Mouse (Mus musculus): Measurements from ENCODE around the gene Hcst. TPM values are rescaled to one million over a fixed set of nuclear protein-coding genes. Genes with fewer than 3 reads are reported as not detected.

The Hcst gene
- polyA plus RNA-seq, 1 experiment from 2014 or later, result 2.0 TPM

DNA sequence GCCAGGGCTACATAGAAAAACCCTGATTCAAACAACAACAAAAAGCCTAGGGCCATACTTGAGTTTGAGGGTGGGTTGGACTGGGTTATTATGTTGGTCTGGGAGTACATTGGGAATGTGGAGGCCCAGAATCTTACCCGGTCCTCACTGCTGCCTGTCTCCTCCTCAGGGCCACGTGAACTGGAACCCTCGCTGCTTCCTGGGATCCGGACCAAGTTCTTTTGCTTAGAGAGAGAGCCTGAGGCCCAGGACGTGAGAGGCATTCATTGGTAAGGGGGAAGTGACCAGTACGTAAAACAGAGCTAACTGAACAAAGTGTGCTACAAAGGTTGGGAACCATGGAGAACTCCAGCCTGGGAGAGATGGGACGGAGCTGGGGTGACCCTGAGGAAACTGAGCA lies 30.6 kb upstream of the Hcst start:
- peaks cover 38% of the 10 kb centered on the region for H3K27me3 ChIP-seq (replicated peaks)
- no peak overlapping the region for H3K4me2 ChIP-seq
- H3K36me3 ChIP-seq, result no peaks in the 10 kb centered on the region
- 73% methylated on average over 7 of the region's 7 CpGs for WGBS
- no peak for ATAC-seq (ENCODE audit: insufficient read depth, low FRiP score, low read depth)
- H3K9ac ChIP-seq, result no peak overlapping the region
- H3K4me3 ChIP-seq (replicated peaks), result no peak overlapping the region
- peaks cover 9% of the 10 kb centered on the region; the same call in 1 of the 2 replicates for H3K4me1 ChIP-seq
- H3K9me3 ChIP-seq, result no peaks in the 10 kb centered on the region
- no peak overlapping the region for H3K27ac ChIP-seq

DNA sequence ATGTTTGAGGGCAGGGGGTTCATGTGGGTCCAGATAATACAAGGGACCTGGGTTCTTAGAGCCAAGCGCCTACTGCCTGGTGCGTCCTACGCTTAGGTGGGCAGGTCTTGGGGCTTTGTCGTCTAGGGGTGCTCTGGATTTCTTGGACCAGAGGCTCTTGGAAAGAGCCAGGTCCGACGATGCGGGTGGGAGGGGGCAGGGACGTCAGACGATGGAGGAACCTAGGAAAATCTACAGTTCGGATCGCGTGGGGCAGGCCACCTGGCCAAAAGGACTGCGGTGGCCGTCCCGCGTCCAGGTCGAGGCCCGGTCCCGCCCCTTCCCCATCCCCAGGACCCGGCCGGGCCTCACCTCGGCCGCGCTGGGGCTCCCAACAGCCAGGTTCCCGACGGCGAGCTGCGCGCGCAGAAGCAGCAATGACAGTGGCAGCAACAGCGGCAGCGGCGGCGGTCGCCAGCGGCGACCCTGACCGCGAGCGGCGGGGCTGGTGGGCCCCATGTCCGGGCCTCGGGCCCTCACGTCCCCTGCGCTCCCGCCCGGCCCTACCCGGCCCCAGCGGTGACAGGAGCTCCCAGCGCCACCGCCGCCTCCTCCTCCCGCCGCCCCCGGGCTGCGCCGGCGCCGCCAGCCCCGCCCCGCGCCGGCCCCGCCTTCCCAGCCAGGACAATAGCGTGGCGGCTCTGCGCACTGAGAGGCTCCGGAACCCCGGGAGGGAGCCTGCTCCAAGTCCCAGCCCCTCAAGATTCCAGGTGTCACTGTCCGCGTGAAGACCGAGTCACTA lies 25.5 kb upstream of the Hcst start, which contains the start of gene Aplp1:
TSS of gene Aplp1 (minus strand) at position 565 of the 781 bp plus-strand sequence.
- Histone ChIP-seq H3K4me3 (replicated peaks) (peak within 1 kb of the TSS; percentile 65), H3K36me3 (no peaks in the 10 kb centered on the region), H3K27me3 (replicated peaks) (peaks cover 20% of the 10 kb centered on the region; the same call in 1 of the 2 replicates), H3K9ac (peak within 1 kb of the TSS; percentile 48), H3K9me3 (no peaks in the 10 kb centered on the region), H3K4me1 (peaks cover 13% of the 10 kb centered on the region), H3K27ac (no peak within 1 kb of the TSS), H3K4me2 (peak within 1 kb of the TSS; percentile 95)
- ATAC-seq (ENCODE audit: insufficient read depth, low FRiP score, low read depth), result peak; percentile 67; the same call in 1 of the 2 replicates
- under 1% methylated on average over 71 of the region's 72 CpGs for WGBS

DNA sequence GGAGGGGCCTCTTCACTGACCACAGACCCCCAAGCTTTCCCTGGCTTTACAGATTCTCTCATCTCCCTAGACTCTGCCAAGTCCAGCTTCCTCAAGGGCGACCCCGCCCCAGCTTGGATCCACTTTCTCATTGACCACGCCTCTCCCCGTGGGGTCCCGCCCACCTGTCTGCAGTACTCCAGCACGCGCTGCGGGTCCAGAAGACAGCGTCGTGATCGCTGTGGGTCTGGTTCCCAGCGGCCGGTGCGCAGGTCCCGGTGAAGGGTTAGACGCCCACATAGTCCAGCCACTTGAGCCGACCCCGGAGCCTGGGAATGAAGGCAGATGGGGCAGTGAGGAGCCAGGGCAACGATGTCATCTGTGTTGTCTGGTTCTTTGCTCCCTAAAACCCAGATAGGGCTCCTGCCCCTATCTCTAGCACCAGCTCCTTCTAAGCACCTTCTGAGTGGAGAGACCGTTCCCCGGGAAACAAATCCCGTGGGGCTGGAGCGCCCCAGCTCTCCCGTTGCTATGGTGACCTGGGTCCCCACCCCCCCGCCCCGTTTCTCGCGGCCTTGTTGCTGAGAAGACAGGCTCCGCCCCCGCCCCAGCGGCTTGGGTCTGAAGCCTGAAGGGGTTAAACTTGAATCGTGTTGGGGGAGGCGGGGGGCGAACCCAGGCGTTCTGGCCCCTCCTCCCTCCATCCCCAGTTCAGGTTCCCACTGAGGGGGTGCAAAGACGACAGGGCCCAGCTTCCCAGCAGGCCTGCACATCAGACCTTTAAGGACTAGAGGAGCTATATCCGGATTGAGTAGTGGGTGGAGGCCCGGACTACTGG lies 24.7 kb upstream of the Hcst start:
- under 1% methylated on average over 38 of the region's 38 CpGs for WGBS
- ATAC-seq (ENCODE audit: insufficient read depth, low FRiP score, low read depth), result peak; percentile 45; the same call in 1 of the 2 replicates

DNA sequence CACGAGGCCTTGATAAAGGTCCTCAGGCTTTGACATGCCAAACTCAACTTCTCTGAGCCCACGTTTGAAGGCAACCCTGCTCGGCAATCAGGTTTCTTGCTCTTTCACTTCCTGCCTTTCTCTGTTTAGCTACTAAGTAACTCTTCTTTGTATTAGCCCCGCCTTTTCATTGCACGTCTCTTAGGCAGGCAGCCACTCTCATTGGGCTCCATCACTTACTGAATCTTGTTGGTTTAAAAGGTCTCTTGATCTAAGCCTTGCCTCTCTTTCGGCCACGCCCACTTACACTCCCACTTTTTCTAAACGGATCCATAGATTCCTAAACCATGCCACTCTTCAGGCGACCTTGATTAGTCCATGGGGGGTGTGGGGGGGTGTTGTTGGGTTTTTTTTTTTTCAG lies 24.0 kb upstream of the Hcst start:
- ATAC-seq (ENCODE audit: insufficient read depth, low FRiP score, low read depth), result no peak
- peak overlapping the region; percentile 65; the same call in 1 of the 2 replicates for H3K4me3 ChIP-seq (replicated peaks)

More for the DNA sequence above, 24.7 kb upstream of the Hcst start:
- no peak overlapping the region for H3K27ac ChIP-seq
- no peaks in the 10 kb centered on the region for H3K36me3 ChIP-seq
- H3K27me3 ChIP-seq (replicated peaks), result peaks cover 20% of the 10 kb centered on the region; the same call in 1 of the 2 replicates
- peak overlapping the region; percentile 65 for H3K4me3 ChIP-seq (replicated peaks)
- peaks cover 13% of the 10 kb centered on the region for H3K4me1 ChIP-seq
- 0 out of 2 replicates have a peak overlapping the region, but pooled peaks have one; percentile 9 for H3K9ac ChIP-seq
- no peaks in the 10 kb centered on the region for H3K9me3 ChIP-seq
- H3K4me2 ChIP-seq, result peak overlapping the region; percentile 95

DNA sequence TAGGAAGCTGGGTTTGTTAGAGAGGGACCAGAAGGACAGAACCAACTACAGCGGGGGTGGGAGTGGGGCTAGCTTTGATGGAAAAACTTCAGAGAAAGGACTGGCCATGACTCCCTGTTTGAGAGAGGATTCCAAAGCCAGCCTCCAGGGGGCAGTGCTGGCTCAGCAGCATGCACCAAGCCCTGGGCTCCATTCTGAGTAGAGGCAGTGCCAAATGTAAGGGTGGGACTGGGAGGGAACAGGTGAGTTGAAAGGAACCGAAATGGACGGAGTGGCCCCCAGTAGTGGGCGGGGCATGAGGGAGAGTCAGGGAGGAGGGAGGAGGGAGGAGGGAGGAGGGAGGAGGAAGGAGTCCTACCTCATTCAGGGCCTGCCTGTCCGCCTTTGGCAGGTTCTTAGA lies 21.0 kb upstream of the Hcst start:
- Histone ChIP-seq H3K36me3 (no peaks in the 10 kb centered on the region), H3K27me3 (replicated peaks) (peaks cover 19% of the 10 kb centered on the region), H3K9ac (no peak overlapping the region), H3K27ac (no peak overlapping the region), H3K4me3 (replicated peaks) (no peak overlapping the region), H3K4me1 (peaks cover 13% of the 10 kb centered on the region), H3K9me3 (no peaks in the 10 kb centered on the region), H3K4me2 (no peak overlapping the region)
- ATAC-seq (ENCODE audit: insufficient read depth, low FRiP score, low read depth), result no peak
- 16% methylated on average over 5 of the region's 5 CpGs for WGBS

More for the DNA sequence above, 24.0 kb upstream of the Hcst start:
- Histone ChIP-seq H3K4me2 (peak overlapping the region; percentile 95), H3K27me3 (replicated peaks) (peaks cover 20% of the 10 kb centered on the region; the same call in 1 of the 2 replicates), H3K9me3 (no peaks in the 10 kb centered on the region), H3K27ac (no peak overlapping the region), H3K36me3 (no peaks in the 10 kb centered on the region), H3K9ac (no peak overlapping the region), H3K4me1 (peaks cover 13% of the 10 kb centered on the region)
- 19% methylated on average over 9 of the region's 9 CpGs for WGBS

DNA sequence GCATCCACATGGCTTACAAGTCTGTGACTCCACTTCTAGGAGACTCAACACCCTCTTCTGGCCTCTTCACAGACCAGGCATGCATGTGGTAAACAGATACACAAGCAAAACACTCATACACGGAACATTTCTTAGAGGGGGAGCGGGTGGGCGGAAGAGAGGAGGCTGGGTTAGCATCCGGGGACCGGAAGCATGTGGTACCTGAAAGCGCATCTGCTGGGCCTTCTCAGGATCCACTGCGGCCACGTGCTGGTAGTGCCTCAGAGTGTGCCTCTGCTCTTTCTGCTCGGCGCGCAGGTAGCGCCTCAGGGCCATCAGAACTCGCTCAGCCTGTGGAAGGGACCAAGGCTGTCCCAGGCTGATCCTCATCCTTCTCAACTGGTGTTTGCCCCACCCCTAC lies 20.1 kb upstream of the Hcst start:
- H3K36me3 ChIP-seq, result no peaks in the 10 kb centered on the region
- H3K27me3 ChIP-seq (replicated peaks), result peaks cover 16% of the 10 kb centered on the region
- no peak overlapping the region for H3K4me2 ChIP-seq
- ATAC-seq (ENCODE audit: insufficient read depth, low FRiP score, low read depth), result no peak
- H3K9ac ChIP-seq, result no peak overlapping the region
- no peak overlapping the region for H3K4me3 ChIP-seq (replicated peaks)
- 79% methylated on average over 13 of the region's 13 CpGs for WGBS
- no peaks in the 10 kb centered on the region for H3K9me3 ChIP-seq
- peaks cover 8% of the 10 kb centered on the region for H3K4me1 ChIP-seq
- H3K27ac ChIP-seq, result no peak overlapping the region

DNA sequence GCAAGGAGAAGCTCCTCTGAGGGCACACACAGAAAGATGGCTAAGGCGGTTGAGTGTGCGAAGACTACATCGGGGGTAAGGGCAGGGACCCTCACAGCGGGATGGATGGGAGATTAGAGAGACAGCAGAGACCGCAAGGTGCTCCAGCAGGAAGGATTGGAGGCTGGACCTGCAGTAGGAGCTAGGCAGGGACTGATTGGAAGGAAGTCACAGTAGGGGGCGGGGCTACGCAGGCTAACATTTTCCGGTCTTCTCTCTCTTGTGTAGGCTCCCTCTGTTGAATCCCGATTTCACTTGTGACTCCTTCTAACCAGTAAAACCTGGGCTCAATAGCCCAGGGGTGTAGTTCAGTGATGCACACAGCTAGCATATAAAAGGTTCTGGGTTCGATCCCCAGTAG lies 17.2 kb upstream of the Hcst start:
- Histone ChIP-seq H3K9ac (no peak overlapping the region), H3K4me3 (replicated peaks) (no peak overlapping the region), H3K36me3 (no peaks in the 10 kb centered on the region), H3K9me3 (no peaks in the 10 kb centered on the region), H3K4me2 (no peak overlapping the region), H3K4me1 (no peaks in the 10 kb centered on the region), H3K27me3 (replicated peaks) (peaks cover 4% of the 10 kb centered on the region; the same call in 1 of the 2 replicates), H3K27ac (no peak overlapping the region)
- no peak for ATAC-seq (ENCODE audit: insufficient read depth, low FRiP score, low read depth)
- WGBS, result 22% methylated on average over 10 of the region's 10 CpGs

DNA sequence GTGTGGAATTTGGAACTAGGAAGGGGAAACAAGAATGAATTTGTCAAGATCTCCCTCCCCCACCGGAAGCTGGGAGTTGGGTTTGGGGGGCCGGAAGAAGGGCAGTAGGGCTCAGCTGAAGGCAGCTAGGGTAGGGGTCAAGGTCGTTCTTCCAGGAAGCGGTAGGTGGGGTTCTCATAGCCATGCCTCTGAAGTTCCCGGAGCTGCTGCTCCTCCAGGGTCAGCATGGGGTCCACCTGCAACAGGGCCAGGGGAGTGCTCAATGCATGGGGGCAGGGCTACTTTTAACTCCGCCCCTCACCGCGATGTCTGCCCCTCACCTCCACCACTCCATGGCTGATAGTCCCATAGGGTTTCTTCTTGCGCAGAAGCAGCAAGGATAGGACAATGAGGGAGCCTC lies 15.5 kb upstream of the Hcst start:
- WGBS, result 42% methylated on average over 9 of the region's 9 CpGs

DNA sequence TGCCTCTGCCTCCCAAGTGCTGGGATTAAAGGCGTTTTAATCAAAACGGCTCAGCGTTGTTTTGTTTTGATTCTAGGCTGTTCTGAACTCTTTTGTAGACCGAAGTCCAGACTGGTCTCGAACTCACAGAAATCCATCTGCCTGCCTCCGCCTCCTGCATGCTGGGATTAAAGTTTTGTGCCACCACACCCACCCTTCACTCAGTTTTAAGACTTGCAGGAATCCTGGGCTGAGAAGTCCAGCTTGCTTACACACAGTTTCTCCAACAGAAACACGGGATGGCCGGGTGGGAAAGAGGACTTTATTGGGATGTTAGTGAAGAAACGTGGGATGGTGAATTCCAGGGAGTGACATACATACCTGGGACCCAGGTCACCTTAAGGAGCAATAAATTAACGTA lies 15.0 kb upstream of the Hcst start:
- ATAC-seq (ENCODE audit: insufficient read depth, low FRiP score, low read depth), result no peak
- WGBS, result 64% methylated on average over 10 of the region's 10 CpGs
- Histone ChIP-seq H3K27me3 (replicated peaks) (peaks cover 4% of the 10 kb centered on the region; the same call in 1 of the 2 replicates), H3K4me2 (no peak overlapping the region), H3K36me3 (no peaks in the 10 kb centered on the region), H3K4me1 (no peaks in the 10 kb centered on the region), H3K9ac (no peak overlapping the region), H3K4me3 (replicated peaks) (no peak overlapping the region), H3K9me3 (no peaks in the 10 kb centered on the region), H3K27ac (no peak overlapping the region)

More for the DNA sequence above, 15.5 kb upstream of the Hcst start:
- no peak overlapping the region for H3K4me3 ChIP-seq (replicated peaks)
- H3K27ac ChIP-seq, result no peak overlapping the region
- H3K9ac ChIP-seq, result no peak overlapping the region
- H3K27me3 ChIP-seq (replicated peaks), result peaks cover 4% of the 10 kb centered on the region; the same call in 1 of the 2 replicates
- no peak overlapping the region for H3K4me2 ChIP-seq
- H3K9me3 ChIP-seq, result no peaks in the 10 kb centered on the region
- H3K4me1 ChIP-seq, result no peaks in the 10 kb centered on the region
- no peaks in the 10 kb centered on the region for H3K36me3 ChIP-seq
- ATAC-seq (ENCODE audit: insufficient read depth, low FRiP score, low read depth), result no peak

DNA sequence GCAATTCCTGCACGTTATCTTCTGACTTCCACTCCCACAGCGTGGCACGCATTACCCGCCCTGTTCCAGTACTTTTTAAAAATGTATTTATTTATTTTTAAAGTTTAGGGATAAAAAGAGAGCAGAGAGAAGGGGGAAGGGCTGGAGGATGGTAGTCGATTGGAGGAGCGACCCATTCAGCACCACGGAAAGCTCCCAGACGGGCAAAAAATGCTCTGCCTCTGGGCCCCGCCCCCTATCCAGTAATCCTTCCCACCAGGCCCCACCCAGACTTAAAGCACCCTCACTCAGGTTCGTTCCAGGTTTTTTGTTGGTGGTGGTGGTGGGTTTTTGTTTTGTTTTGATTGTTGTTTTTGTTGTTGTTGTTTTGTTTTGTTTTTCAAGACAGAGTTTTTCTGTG lies 14.6 kb upstream of the Hcst start:
- H3K9ac ChIP-seq, result no peak overlapping the region

DNA sequence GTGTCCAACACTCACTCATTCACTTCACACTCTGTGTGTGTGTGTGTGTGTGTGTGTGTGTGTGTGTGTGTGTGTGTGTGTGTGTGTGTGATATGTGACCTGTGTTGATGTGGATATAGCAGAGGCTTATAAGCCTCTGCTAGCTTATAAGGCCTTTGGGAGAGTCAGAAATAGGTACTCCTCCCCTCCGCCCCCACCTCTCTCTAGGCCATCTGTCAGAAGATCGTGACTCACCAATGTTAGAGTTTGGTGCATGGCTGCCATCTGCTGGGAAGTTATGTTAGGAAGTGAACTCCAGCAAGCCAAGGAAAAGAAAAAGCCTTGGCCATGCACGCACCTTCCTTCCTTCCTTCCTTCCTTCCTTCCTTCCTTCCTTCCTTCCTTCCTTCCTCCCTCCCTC lies 12.1 kb upstream of the Hcst start:
- ATAC-seq (ENCODE audit: insufficient read depth, low FRiP score, low read depth), result peak; percentile 53; the same call in 1 of the 2 replicates
- Histone ChIP-seq H3K27ac (no peak overlapping the region), H3K4me1 (no peaks in the 10 kb centered on the region), H3K36me3 (no peaks in the 10 kb centered on the region), H3K4me3 (replicated peaks) (no peak overlapping the region), H3K9me3 (no peaks in the 10 kb centered on the region), H3K27me3 (replicated peaks) (peaks cover 3% of the 10 kb centered on the region; the same call in 1 of the 2 replicates), H3K4me2 (no peak overlapping the region), H3K9ac (no peak overlapping the region)
- 3% methylated on average over 3 of the region's 3 CpGs for WGBS

More for the DNA sequence above, 14.6 kb upstream of the Hcst start:
- no peak overlapping the region for H3K4me2 ChIP-seq
- no peaks in the 10 kb centered on the region for H3K9me3 ChIP-seq
- H3K27ac ChIP-seq, result no peak overlapping the region
- 4% methylated on average over 10 of the region's 10 CpGs for WGBS
- no peak overlapping the region for H3K4me3 ChIP-seq (replicated peaks)
- no peak for ATAC-seq (ENCODE audit: insufficient read depth, low FRiP score, low read depth)
- no peaks in the 10 kb centered on the region for H3K36me3 ChIP-seq
- no peaks in the 10 kb centered on the region for H3K4me1 ChIP-seq
- H3K27me3 ChIP-seq (replicated peaks), result peaks cover 4% of the 10 kb centered on the region; the same call in 1 of the 2 replicates

All from stomach, embryonic 15.5 days (tissue).